Mouse (Mus musculus) intestine, embryonic 16.5 days (tissue): ENCODE measurements around the gene Wwtr1. TPM values are rescaled to one million over a fixed set of nuclear protein-coding genes. Genes with fewer than 3 reads are reported as not detected.

Experiments
- ATAC-seq: fragments of 200-750 bp; cut with Nextera tagmentation; 2 replicates; pipeline ENCODE4 v1.8.0; 2017; ENCODE audit warnings: moderate TSS enrichment, moderate library complexity
- H3K27ac ChIP-seq: fragments of 300-500 bp; sonication (generic); 2 replicates; pipeline ENCODE4 v1.5.1; 2014; ENCODE audit warnings: mild to moderate bottlenecking, low read length
- H3K27me3 ChIP-seq: fragments of 300-500 bp; sonication (generic); replicated peaks from 2 replicates; pipeline ENCODE4 v1.6.1; 2014; ENCODE audit warnings: low read length, control low read depth, mixed read lengths; ENCODE audit not compliant: control insufficient read depth, insufficient read depth
- H3K36me3 ChIP-seq: fragments of 300-500 bp; sonication (generic); 2 replicates; pipeline ENCODE4 v1.6.1; 2014; ENCODE audit warnings: low read length, control low read depth; ENCODE audit not compliant: control insufficient read depth, insufficient read depth
- H3K4me1 ChIP-seq: fragments of 300-500 bp; sonication (generic); 2 replicates; pipeline ENCODE4 v1.6.1; 2014; ENCODE audit warnings: low read length, control low read depth, mixed read lengths; ENCODE audit not compliant: control insufficient read depth, insufficient read depth
- H3K4me2 ChIP-seq: fragments of 300-500 bp; sonication (generic); 2 replicates; pipeline ENCODE4 v1.6.1; 2014; ENCODE audit warnings: low read depth, low read length, control low read depth
- H3K4me3 ChIP-seq: fragments of 300-500 bp; sonication (generic); 2 replicates; pipeline ENCODE4 v1.5.1; 2014; ENCODE audit warnings: mild to moderate bottlenecking, low read length
- H3K9ac ChIP-seq: fragments of 300-500 bp; sonication (generic); 2 replicates; pipeline ENCODE4 v1.6.1; 2014; ENCODE audit warnings: low read depth, low read length
- H3K9me3 ChIP-seq: fragments of 300-500 bp; sonication (generic); 2 replicates; pipeline ENCODE4 v1.6.1; 2016; ENCODE audit warnings: low read length, control low read depth; ENCODE audit not compliant: control insufficient read depth
- WGBS: fragments of 180-500 bp; shearing (Covaris S2); extraction: QIAGEN DNeasy Blood & Tissue Kit; methylation state at CpG from one replicate; pipeline ENCODE4 v1.1.7; 2014; 5-methylcytosine and 5-hydroxymethylcytosine counted together
- polyA plus RNA-seq: library from polyadenylated mRNA; unstranded; fragments of >200 nt; fragmentation: Nextera tagmentation; extraction: Ambion mirVana; gene quantifications from 2 replicates; pipeline ENCODE4 v1.2.1, GENCODE M21; 2015

The Wwtr1 gene
- polyA plus RNA-seq, 1 experiment from 2014 or later = 13.5 TPM

- Histone ChIP-seq H3K27ac (no peak overlapping the region), H3K4me1 (no peaks in the 10 kb centered on the region), H3K9me3 (no peaks in the 10 kb centered on the region), H3K27me3 (no peaks in the 10 kb centered on the region), H3K4me2 (no peak overlapping the region), H3K4me3 (no peak overlapping the region), H3K36me3 (no peaks in the 10 kb centered on the region), H3K9ac (no peak overlapping the region)
- WGBS = 54% methylated on average over 11 of the region's 11 CpGs
- ATAC-seq = no peak
Observed at GRCm38 (mm10) chr3:57458652-57459051, 117.1 kb downstream of the Wwtr1 start.

- H3K4me2 ChIP-seq = no peak overlapping the region
- 33% methylated on average over 5 of the region's 5 CpGs for WGBS
- H3K4me3 ChIP-seq = no peak overlapping the region
- H3K36me3 ChIP-seq = no peaks in the 10 kb centered on the region
- no peaks in the 10 kb centered on the region for H3K9me3 ChIP-seq
- 0 out of 2 replicates have a peak, but pooled peaks cover 5% of the 10 kb centered on the region for H3K4me1 ChIP-seq
- no peaks in the 10 kb centered on the region for H3K27me3 ChIP-seq
- H3K27ac ChIP-seq = no peak overlapping the region
- no peak overlapping the region for H3K9ac ChIP-seq
- ATAC-seq = no peak
Observed at GRCm38 (mm10) chr3:57448445-57448844, 127.3 kb downstream of the Wwtr1 start.

- ATAC-seq = no peak
- no peaks in the 10 kb centered on the region for H3K27me3 ChIP-seq
- H3K9me3 ChIP-seq = no peaks in the 10 kb centered on the region
- no peak overlapping the region for H3K9ac ChIP-seq
- no peak overlapping the region for H3K27ac ChIP-seq
- 0 out of 2 replicates have a peak, but pooled peaks cover 5% of the 10 kb centered on the region for H3K4me1 ChIP-seq
- no peaks in the 10 kb centered on the region for H3K36me3 ChIP-seq
- H3K4me3 ChIP-seq = no peak overlapping the region
- WGBS = 55% methylated on average over 1 of the region's 1 CpGs
- H3K4me2 ChIP-seq = no peak overlapping the region
Observed at GRCm38 (mm10) chr3:57447889-57448288, 127.8 kb downstream of the Wwtr1 start.

GRCm38 (mm10) chr3:57445706-57446105 lies 130.0 kb downstream of the Wwtr1 start:
- no peaks in the 10 kb centered on the region for H3K9me3 ChIP-seq
- H3K27me3 ChIP-seq = no peaks in the 10 kb centered on the region
- ATAC-seq = peak; percentile 65
- H3K27ac ChIP-seq = no peak overlapping the region
- 35% methylated on average over 3 of the region's 3 CpGs for WGBS
- no peaks in the 10 kb centered on the region for H3K36me3 ChIP-seq
- H3K9ac ChIP-seq = no peak overlapping the region
- H3K4me3 ChIP-seq = no peak overlapping the region
- no peak overlapping the region for H3K4me2 ChIP-seq
- H3K4me1 ChIP-seq = 0 out of 2 replicates have a peak, but pooled peaks cover 5% of the 10 kb centered on the region

- no peak for ATAC-seq
- Histone ChIP-seq H3K4me1 (0 out of 2 replicates have a peak, but pooled peaks cover under 1% of the 10 kb centered on the region), H3K4me3 (no peak overlapping the region), H3K36me3 (no peaks in the 10 kb centered on the region), H3K27me3 (no peaks in the 10 kb centered on the region), H3K9ac (no peak overlapping the region), H3K27ac (no peak overlapping the region), H3K4me2 (no peak overlapping the region), H3K9me3 (no peaks in the 10 kb centered on the region)
- 50% methylated on average over 3 of the region's 3 CpGs for WGBS
Observed at GRCm38 (mm10) chr3:57440956-57441355, 134.8 kb downstream of the Wwtr1 start.

- Histone ChIP-seq H3K36me3 (no peaks in the 10 kb centered on the region), H3K4me2 (no peak overlapping the region), H3K4me1 (no peaks in the 10 kb centered on the region), H3K4me3 (no peak overlapping the region), H3K27ac (no peak overlapping the region), H3K9ac (no peak overlapping the region), H3K9me3 (no peaks in the 10 kb centered on the region), H3K27me3 (no peaks in the 10 kb centered on the region)
- ATAC-seq = peak; percentile 83
- 74% methylated on average over 8 of the region's 8 CpGs for WGBS
Observed at GRCm38 (mm10) chr3:57435364-57435763, 140.3 kb downstream of the Wwtr1 start.

- no peak overlapping the region for H3K4me3 ChIP-seq
- no peaks in the 10 kb centered on the region for H3K4me1 ChIP-seq
- H3K27ac ChIP-seq = no peak overlapping the region
- no peaks in the 10 kb centered on the region for H3K36me3 ChIP-seq
- ATAC-seq = no peak
- H3K9me3 ChIP-seq = no peaks in the 10 kb centered on the region
- H3K4me2 ChIP-seq = no peak overlapping the region
- H3K27me3 ChIP-seq = no peaks in the 10 kb centered on the region
- WGBS = 60% methylated on average over 3 of the region's 3 CpGs
- no peak overlapping the region for H3K9ac ChIP-seq
Observed at GRCm38 (mm10) chr3:57431706-57432105, 144.0 kb downstream of the Wwtr1 start.

GRCm38 (mm10) chr3:57429486-57429885 lies 146.2 kb downstream of the Wwtr1 start:
- ATAC-seq = no peak
- WGBS = 65% methylated on average over 4 of the region's 4 CpGs
- H3K4me2 ChIP-seq = no peak overlapping the region
- no peak overlapping the region for H3K4me3 ChIP-seq
- no peak overlapping the region for H3K27ac ChIP-seq
- H3K9me3 ChIP-seq = no peaks in the 10 kb centered on the region
- H3K27me3 ChIP-seq = no peaks in the 10 kb centered on the region
- no peaks in the 10 kb centered on the region for H3K36me3 ChIP-seq
- no peak overlapping the region for H3K9ac ChIP-seq
- peaks cover 1% of the 10 kb centered on the region; the same call in 1 of the 2 replicates for H3K4me1 ChIP-seq

GRCm38 (mm10) chr3:57428682-57429464 lies 146.8 kb downstream of the Wwtr1 start:
- Histone ChIP-seq H3K4me1 (peaks cover 2% of the 10 kb centered on the region; the same call in 1 of the 2 replicates), H3K27ac (no peak overlapping the region), H3K4me2 (no peak overlapping the region), H3K27me3 (no peaks in the 10 kb centered on the region), H3K9me3 (no peaks in the 10 kb centered on the region), H3K36me3 (no peaks in the 10 kb centered on the region), H3K9ac (no peak overlapping the region), H3K4me3 (no peak overlapping the region)
- WGBS = 27% methylated on average over 5 of the region's 5 CpGs
- no peak for ATAC-seq
